Mouse (Mus musculus) hindbrain, embryonic 16.5 days (tissue): Measurements from ENCODE around the gene Traip. TPM values are rescaled to one million over a fixed set of nuclear protein-coding genes. Genes with fewer than 3 reads are reported as not detected.

Experiments used
- ATAC-seq: fragments of 200-750 bp; cut with Nextera tagmentation; 2 replicates; pipeline ENCODE4 v1.8.0; 2017; ENCODE audit warnings: moderate TSS enrichment, moderate library complexity
- H3K27ac ChIP-seq: fragments of 300-500 bp; sonication (generic); 2 replicates; pipeline ENCODE4 v1.5.1; 2014; ENCODE audit warnings: low read depth, mild to moderate bottlenecking, control low read depth, low read length, moderate library complexity
- H3K27me3 ChIP-seq: fragments of 300-500 bp; sonication (generic); replicated peaks from 2 replicates; pipeline ENCODE4 v1.6.1; 2014; ENCODE audit warnings: low read length; ENCODE audit not compliant: control insufficient read depth, insufficient read depth
- H3K36me3 ChIP-seq: fragments of 300-500 bp; sonication (generic); 2 replicates; pipeline ENCODE4 v1.6.1; 2014; ENCODE audit warnings: mild to moderate bottlenecking, low read length, moderate library complexity, mixed read lengths; ENCODE audit not compliant: control insufficient read depth, insufficient read depth
- H3K4me1 ChIP-seq: fragments of 300-500 bp; sonication (generic); 2 replicates; pipeline ENCODE4 v1.6.1; 2014; ENCODE audit warnings: low read depth, low read length; ENCODE audit not compliant: control insufficient read depth, insufficient read depth
- H3K4me2 ChIP-seq: fragments of 300-500 bp; sonication (generic); 2 replicates; pipeline ENCODE4 v1.6.1; 2014; ENCODE audit warnings: mild to moderate bottlenecking, low read length, control low read depth, moderate library complexity
- H3K4me3 ChIP-seq: fragments of 300-500 bp; sonication (generic); 2 replicates; pipeline ENCODE4 v1.5.1; 2014; ENCODE audit warnings: mild to moderate bottlenecking, low read length, control low read depth, moderate library complexity
- H3K9ac ChIP-seq: fragments of 300-500 bp; sonication (generic); 2 replicates; pipeline ENCODE4 v1.6.1; 2014; ENCODE audit warnings: low read depth, mild to moderate bottlenecking, control low read depth, low read length, moderate library complexity
- H3K9me3 ChIP-seq: fragments of 300-500 bp; sonication (generic); 2 replicates; pipeline ENCODE4 v1.6.1; 2014; ENCODE audit warnings: mild to moderate bottlenecking, low read length, moderate library complexity; ENCODE audit not compliant: control insufficient read depth
- WGBS: fragments of 180-500 bp; shearing (Covaris S2); extraction: QIAGEN DNeasy Blood & Tissue Kit; methylation state at CpG from one replicate; pipeline ENCODE4 v1.1.7; 2014; 5-methylcytosine and 5-hydroxymethylcytosine counted together
- polyA plus RNA-seq: library from polyadenylated mRNA; unstranded; fragments of >200 nt; fragmentation: Nextera tagmentation; extraction: Ambion mirVana; gene quantifications from 2 replicates; pipeline ENCODE4 v1.2.1, GENCODE M21; 2015

The Traip gene
- polyA plus RNA-seq, 1 experiment from 2014 or later: 10.0 TPM

DNA sequence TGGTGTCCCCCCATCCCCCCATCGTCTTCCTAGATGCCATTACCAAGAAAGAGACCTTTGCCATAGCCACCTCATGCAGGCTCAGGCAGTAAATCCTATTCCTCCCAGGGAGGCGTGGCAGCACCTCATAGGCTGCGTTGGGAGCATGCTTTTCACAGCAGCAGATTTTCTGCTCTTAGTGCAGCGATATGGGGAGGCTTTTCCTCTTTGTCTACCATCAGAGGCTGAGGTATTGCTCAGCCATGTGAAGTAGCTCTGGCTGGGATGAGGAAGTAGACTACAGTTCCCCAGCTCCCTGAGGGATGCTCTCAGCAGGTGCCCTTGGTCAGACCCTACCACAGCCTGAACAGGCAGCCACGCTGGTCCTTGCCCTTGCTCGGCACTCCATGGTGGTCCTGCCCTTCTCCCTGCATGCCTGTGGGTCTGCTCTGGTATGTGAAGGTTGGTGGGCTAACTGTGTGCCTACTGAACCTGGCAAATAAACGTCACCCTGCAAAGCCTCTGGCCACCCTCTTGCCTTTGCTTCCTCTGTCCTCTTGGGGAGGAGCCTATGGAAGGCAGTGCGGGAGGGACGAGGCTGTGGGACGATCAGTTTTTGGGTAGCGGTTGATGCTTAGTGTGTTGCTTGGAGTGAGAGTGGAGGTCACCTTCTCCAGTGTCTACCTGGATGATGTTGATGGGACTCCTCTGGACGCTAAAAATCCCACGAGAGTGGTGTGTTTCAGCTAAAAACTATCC lies 583 bp upstream of the Traip start:
- Histone ChIP-seq H3K9me3 (no peaks in the 10 kb centered on the region), H3K27ac (no peak overlapping the region), H3K36me3 (peaks cover 8% of the 10 kb centered on the region; the same call in 1 of the 2 replicates), H3K27me3 (no peaks in the 10 kb centered on the region), H3K4me2 (no peak overlapping the region), H3K9ac (no peak overlapping the region), H3K4me3 (no peak overlapping the region), H3K4me1 (peaks cover 12% of the 10 kb centered on the region)
- ATAC-seq: no peak
- WGBS: 85% methylated on average over 13 of the region's 13 CpGs

GRCm38 (mm10) chr9:107950460-107951355 lies 772 bp downstream of the Traip start:
- H3K4me1 ChIP-seq: peaks cover 12% of the 10 kb centered on the region
- H3K4me3 ChIP-seq: peak overlapping the region; percentile 63
- H3K27me3 ChIP-seq: no peaks in the 10 kb centered on the region
- WGBS: 15% methylated on average over 45 of the region's 45 CpGs
- H3K36me3 ChIP-seq: peaks cover 8% of the 10 kb centered on the region; the same call in 1 of the 2 replicates
- peak overlapping the region; percentile 94 for H3K4me2 ChIP-seq
- ATAC-seq: peak; percentile 97
- H3K9ac ChIP-seq: peak overlapping the region; percentile 78
- peak overlapping the region; percentile 86 for H3K27ac ChIP-seq
- no peaks in the 10 kb centered on the region for H3K9me3 ChIP-seq

GRCm38 (mm10) chr9:107955613-107956289 lies 5.8 kb downstream of the Traip start:
- H3K9me3 ChIP-seq: no peaks in the 10 kb centered on the region
- 86% methylated on average over 6 of the region's 6 CpGs for WGBS
- H3K36me3 ChIP-seq: no peaks in the 10 kb centered on the region
- H3K4me1 ChIP-seq: peaks cover 10% of the 10 kb centered on the region
- no peak overlapping the region for H3K4me3 ChIP-seq
- no peak overlapping the region for H3K9ac ChIP-seq
- H3K27ac ChIP-seq: no peak overlapping the region
- no peak overlapping the region for H3K4me2 ChIP-seq
- H3K27me3 ChIP-seq: no peaks in the 10 kb centered on the region
- no peak for ATAC-seq

DNA sequence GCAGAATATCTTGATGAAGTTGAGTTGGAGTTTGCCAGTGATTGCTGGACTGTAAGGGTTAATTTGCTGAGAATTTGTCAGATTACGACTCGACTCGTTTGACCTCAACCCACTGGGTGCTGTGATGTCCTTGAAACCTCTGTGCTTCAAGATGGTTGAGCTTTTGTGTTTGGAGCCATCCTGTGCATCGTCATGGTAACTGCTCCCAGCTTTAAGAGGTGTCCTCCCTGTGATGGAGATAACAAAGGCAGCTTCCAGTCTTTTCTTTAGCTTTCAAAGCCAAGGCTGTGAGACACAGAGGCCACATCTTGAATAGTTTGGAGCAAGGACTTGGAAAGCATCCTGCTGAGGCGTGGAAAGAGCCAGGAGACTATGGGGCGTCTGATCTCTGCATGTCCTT lies 7.2 kb downstream of the Traip start:
- H3K4me1 ChIP-seq: peaks cover 14% of the 10 kb centered on the region
- H3K4me2 ChIP-seq: no peak overlapping the region
- 31% methylated on average over 6 of the region's 6 CpGs for WGBS
- no peak overlapping the region for H3K27ac ChIP-seq
- no peak for ATAC-seq
- no peaks in the 10 kb centered on the region for H3K36me3 ChIP-seq
- H3K9me3 ChIP-seq: no peaks in the 10 kb centered on the region
- no peak overlapping the region for H3K9ac ChIP-seq
- no peak overlapping the region for H3K4me3 ChIP-seq
- H3K27me3 ChIP-seq: no peaks in the 10 kb centered on the region

- no peak overlapping the region for H3K27ac ChIP-seq
- 70% methylated on average over 6 of the region's 6 CpGs for WGBS
- no peak overlapping the region for H3K4me2 ChIP-seq
- no peaks in the 10 kb centered on the region for H3K9me3 ChIP-seq
- no peaks in the 10 kb centered on the region for H3K36me3 ChIP-seq
- no peak overlapping the region for H3K9ac ChIP-seq
- no peaks in the 10 kb centered on the region for H3K27me3 ChIP-seq
- H3K4me1 ChIP-seq: peaks cover 16% of the 10 kb centered on the region
- H3K4me3 ChIP-seq: no peak overlapping the region
- ATAC-seq: no peak
Observed at GRCm38 (mm10) chr9:107959896-107960295, 10.0 kb downstream of the Traip start.

- 81% methylated on average over 4 of the region's 4 CpGs for WGBS
- peaks cover 16% of the 10 kb centered on the region for H3K4me1 ChIP-seq
- H3K4me3 ChIP-seq: no peak overlapping the region
- peak overlapping the region; percentile 76 for H3K27ac ChIP-seq
- H3K36me3 ChIP-seq: no peaks in the 10 kb centered on the region
- no peak overlapping the region; the same call in 1 of the 2 replicates for H3K4me2 ChIP-seq
- no peaks in the 10 kb centered on the region for H3K27me3 ChIP-seq
- H3K9ac ChIP-seq: no peak overlapping the region; the same call in 1 of the 2 replicates
- ATAC-seq: no peak
- H3K9me3 ChIP-seq: no peaks in the 10 kb centered on the region
Observed at GRCm38 (mm10) chr9:107960928-107961327, 11.0 kb downstream of the Traip start.

- WGBS: 60% methylated on average over 10 of the region's 10 CpGs
Observed at GRCm38 (mm10) chr9:107961351-107961762, 11.4 kb downstream of the Traip start.

GRCm38 (mm10) chr9:107961881-107962280 lies 11.9 kb downstream of the Traip start:
- peak overlapping the region; percentile 36 for H3K4me2 ChIP-seq
- peak overlapping the region; percentile 76 for H3K27ac ChIP-seq
- peak overlapping the region; percentile 19; the same call in 1 of the 2 replicates for H3K9ac ChIP-seq
- peaks cover 16% of the 10 kb centered on the region for H3K4me1 ChIP-seq
- no peak overlapping the region for H3K4me3 ChIP-seq
- no peaks in the 10 kb centered on the region for H3K9me3 ChIP-seq
- no peaks in the 10 kb centered on the region for H3K27me3 ChIP-seq
- H3K36me3 ChIP-seq: no peaks in the 10 kb centered on the region
- WGBS: 49% methylated on average over 5 of the region's 5 CpGs
- peak; percentile 68 for ATAC-seq

More at GRCm38 (mm10) chr9:107961351-107961762, 11.4 kb downstream of the Traip start:
- H3K36me3 ChIP-seq: no peaks in the 10 kb centered on the region
- peak overlapping the region; percentile 19; the same call in 1 of the 2 replicates for H3K9ac ChIP-seq
- ATAC-seq: peak; percentile 80
- no peaks in the 10 kb centered on the region for H3K9me3 ChIP-seq
- H3K4me1 ChIP-seq: peaks cover 16% of the 10 kb centered on the region
- 0 out of 2 replicates have a peak overlapping the region, but pooled peaks have one; percentile 1 for H3K4me3 ChIP-seq
- peak overlapping the region; percentile 36 for H3K4me2 ChIP-seq
- peak overlapping the region; percentile 76 for H3K27ac ChIP-seq
- H3K27me3 ChIP-seq: no peaks in the 10 kb centered on the region
